Mouse (Mus musculus): ENCODE results near the gene Rasa3.

GRCm38 (mm10) chr8:13706918-13707317, 29.5 kb upstream of the Rasa3 start:
- no peak for TF ChIP-seq CTCF (IDR thresholded peaks at IDR 0.05; ENCODE audit: control insufficient read depth, insufficient read depth, insufficient read length)
- TF ChIP-seq USF1 (IDR thresholded peaks at IDR 0.05; ENCODE audit: low read depth) = no peak
